Mouse (Mus musculus) E14TG2a.4 (cell line): ENCODE data around the gene Gns.

Experiments
- CTCF ChIP-seq: conservative IDR thresholded peaks from 2 replicates; pipeline ENCODE4 v1.5.1; 2014; ENCODE audit warnings: low read length
- NANOG ChIP-seq: IDR thresholded peaks from 2 replicates; pipeline ENCODE4 v1.6.1; 2014; ENCODE audit warnings: borderline replicate concordance, low read length, mixed read lengths

GRCm38 (mm10) chr10:121365781-121366272 is 937 bp downstream of the Gns start:
- TF ChIP-seq CTCF: no peak
- no peak for TF ChIP-seq NANOG
